Mouse (Mus musculus) megakaryocyte, embryonic 14.5 days (primary cell): Measurements from ENCODE around the gene Arih2. TPM values are rescaled to one million over a fixed set of nuclear protein-coding genes. Genes with fewer than 3 reads are reported as not detected.
A peak's percentile ranks its signal among the peaks of the same experiment; 100 is the strongest.

Source experiments
- H3K27me3 ChIP-seq: replicated peaks from 2 replicates; pipeline ENCODE3; 2012; ENCODE audit warnings: inconsistent platforms
- H3K36me3 ChIP-seq: replicated peaks from 2 replicates; pipeline ENCODE3; 2012; ENCODE audit warnings: low read length, inconsistent platforms, mixed read lengths
- H3K4me1 ChIP-seq: 2 replicates; pipeline ENCODE4 v1.6.1; 2012; ENCODE audit warnings: inconsistent platforms
- H3K4me3 ChIP-seq: replicated peaks from 2 replicates; pipeline ENCODE3; 2012; ENCODE audit warnings: moderate library complexity, mild to moderate bottlenecking, inconsistent platforms
- H3K9me3 ChIP-seq: 2 replicates; pipeline ENCODE4 v1.6.1; 2012; ENCODE audit warnings: inconsistent platforms
- FLI1 ChIP-seq: IDR thresholded peaks from 2 replicates; pipeline ENCODE4 v1.6.1; 2012; ENCODE audit warnings: low read length, inconsistent platforms, mixed read lengths
- GATA1 ChIP-seq: IDR thresholded peaks from 3 replicates; pipeline ENCODE4 v1.6.1; 2012; ENCODE audit warnings: mixed read lengths, low read length, inconsistent platforms, borderline replicate concordance
- polyA plus RNA-seq: library from polyadenylated mRNA; stranded (reverse); fragments of >175 nt; gene quantifications from 2 replicates; pipeline ENCODE4 v1.2.3, GENCODE M21; 2012; ENCODE audit warnings: low replicate concordance; ENCODE audit not compliant: insufficient read depth

Arih2 gene
- polyA plus RNA-seq, 1 experiment = 103 TPM

- no peak for TF ChIP-seq FLI1
- TF ChIP-seq GATA1 = no peak
- Histone ChIP-seq H3K4me3 (no peak overlapping the region), H3K4me1 (peaks cover 87% of the 10 kb centered on the region), H3K9me3 (no peaks in the 10 kb centered on the region), H3K36me3 (peaks cover 64% of the 10 kb centered on the region), H3K27me3 (no peaks in the 10 kb centered on the region)
Measured at GRCm38 (mm10) chr9:108574921-108575320, 74.3 kb downstream of the Arih2 start.

DNA sequence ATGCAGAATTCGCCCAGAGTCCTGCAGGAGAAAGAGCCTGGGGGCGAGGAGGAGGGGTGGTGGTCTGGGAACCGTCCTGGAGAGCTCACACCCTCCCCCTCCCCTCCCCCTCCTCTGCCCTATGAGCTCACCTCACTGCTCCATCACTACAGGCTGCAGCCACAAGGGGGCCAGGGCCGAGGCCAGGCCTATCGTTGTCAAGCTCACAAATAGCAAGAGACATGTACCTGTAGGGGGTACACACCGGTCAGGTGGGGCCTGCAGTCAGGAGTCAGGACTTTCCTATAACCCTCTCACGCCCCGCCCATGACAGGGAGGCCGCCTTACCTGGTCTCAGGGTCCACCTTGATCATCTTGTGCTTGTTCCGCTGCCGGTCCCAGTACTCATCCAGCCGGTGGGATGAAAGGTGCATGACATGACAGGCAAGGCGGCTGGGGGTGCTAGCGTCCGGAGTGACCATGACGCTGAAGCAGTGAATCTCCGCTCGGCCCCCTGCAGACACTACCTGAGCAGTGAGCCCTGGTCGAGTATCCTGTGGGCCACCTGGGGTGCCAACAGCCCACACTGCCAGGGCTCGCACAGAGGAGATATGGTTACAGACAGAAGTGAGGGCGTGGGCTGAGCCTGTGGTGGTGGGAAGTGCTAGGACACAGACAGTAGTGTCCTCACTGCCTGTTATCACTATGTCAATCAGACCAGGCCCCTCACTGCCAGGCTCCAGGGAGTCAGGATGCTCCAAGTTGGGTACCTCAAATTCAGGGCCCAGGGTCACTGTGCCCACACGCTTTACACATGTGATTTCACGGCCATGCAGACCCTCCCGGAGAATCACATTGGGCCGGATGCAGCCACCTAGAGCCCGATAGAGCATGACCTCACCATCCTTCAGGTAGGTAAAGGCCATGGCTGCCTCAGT lies 75.2 kb downstream of the Arih2 start:
- Histone ChIP-seq H3K9me3 (no peaks in the 10 kb centered on the region), H3K4me3 (no peak overlapping the region), H3K27me3 (no peaks in the 10 kb centered on the region), H3K36me3 (peaks cover 62% of the 10 kb centered on the region), H3K4me1 (peaks cover 86% of the 10 kb centered on the region)
- TF ChIP-seq GATA1 (no peak), FLI1 (no peak)

DNA sequence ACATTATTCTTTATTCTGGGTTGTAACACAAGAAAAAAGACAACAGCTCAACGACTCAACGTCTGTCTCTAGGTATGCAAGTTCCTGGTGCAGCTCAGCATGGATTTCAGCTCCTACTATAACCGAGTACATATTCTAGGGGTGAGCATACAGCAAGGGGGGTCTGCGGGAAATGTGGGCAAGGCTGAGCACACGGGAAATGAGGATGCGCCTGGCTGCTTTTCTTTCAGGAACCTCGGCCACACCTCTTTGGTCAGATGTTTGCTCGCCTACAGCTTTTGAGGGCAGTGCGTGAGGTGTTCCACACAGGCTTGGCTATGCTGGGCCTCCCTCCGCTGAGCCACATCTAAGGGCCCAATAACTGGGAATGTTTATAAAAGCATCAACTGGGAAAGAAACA lies 76.9 kb downstream of the Arih2 start:
- H3K4me3 ChIP-seq = no peak overlapping the region
- peaks cover 62% of the 10 kb centered on the region for H3K36me3 ChIP-seq
- TF ChIP-seq FLI1 = no peak
- TF ChIP-seq GATA1 = no peak
- H3K9me3 ChIP-seq = no peaks in the 10 kb centered on the region
- H3K27me3 ChIP-seq = no peaks in the 10 kb centered on the region
- peaks cover 81% of the 10 kb centered on the region for H3K4me1 ChIP-seq

- TF ChIP-seq FLI1 = no peak
- Histone ChIP-seq H3K4me1 (peaks cover 78% of the 10 kb centered on the region), H3K27me3 (no peaks in the 10 kb centered on the region), H3K36me3 (peaks cover 60% of the 10 kb centered on the region), H3K4me3 (peak overlapping the region; percentile 34), H3K9me3 (no peaks in the 10 kb centered on the region)
Measured at GRCm38 (mm10) chr9:108571401-108571973, 77.7 kb downstream of the Arih2 start.

GRCm38 (mm10) chr9:108570207-108570896 lies 78.8 kb downstream of the Arih2 start:
- Histone ChIP-seq H3K4me3 (peak overlapping the region; percentile 99), H3K27me3 (no peaks in the 10 kb centered on the region), H3K9me3 (no peaks in the 10 kb centered on the region), H3K4me1 (peaks cover 84% of the 10 kb centered on the region), H3K36me3 (peaks cover 57% of the 10 kb centered on the region)
- TF ChIP-seq GATA1 (no peak), FLI1 (no peak)

GRCm38 (mm10) chr9:108569381-108570206 lies 79.6 kb downstream of the Arih2 start, which contains the start of gene Dalrd3:
TSS of gene Dalrd3 (plus strand) at chr9:108569886.
- H3K4me1 ChIP-seq = peaks cover 85% of the 10 kb centered on the region
- H3K9me3 ChIP-seq = no peaks in the 10 kb centered on the region
- H3K36me3 ChIP-seq = peaks cover 57% of the 10 kb centered on the region
- 0 out of 2 replicates have a peak, but pooled peaks have one; percentile 27 for TF ChIP-seq FLI1
- TF ChIP-seq GATA1 = no peak
- no peaks in the 10 kb centered on the region for H3K27me3 ChIP-seq
- H3K4me3 ChIP-seq = peak within 1 kb of the TSS; percentile 99

DNA sequence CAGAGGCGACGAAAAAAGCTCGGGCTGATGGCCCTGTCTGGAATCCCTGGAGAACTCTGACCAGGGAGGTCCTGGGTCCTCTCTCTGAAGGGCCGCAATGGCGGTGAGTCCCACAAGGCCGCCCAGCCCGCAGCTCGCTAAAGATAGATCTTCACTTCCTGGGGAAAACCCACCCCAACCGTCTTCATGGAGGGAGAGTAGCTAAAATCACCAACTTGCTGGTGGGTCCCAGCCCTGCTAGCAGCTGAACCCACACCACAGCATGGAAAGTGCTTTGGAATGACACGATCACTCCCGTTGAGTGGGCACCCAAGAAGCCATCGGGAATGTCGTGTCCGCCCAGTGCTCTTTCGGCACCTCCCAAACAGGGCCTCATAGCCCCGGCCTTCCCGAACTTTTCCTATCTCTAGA lies 80.7 kb downstream of the Arih2 start:
- peaks cover 57% of the 10 kb centered on the region for H3K36me3 ChIP-seq
- H3K27me3 ChIP-seq = no peaks in the 10 kb centered on the region
- peak overlapping the region; percentile 99 for H3K4me3 ChIP-seq
- peaks cover 84% of the 10 kb centered on the region for H3K4me1 ChIP-seq
- no peaks in the 10 kb centered on the region for H3K9me3 ChIP-seq
- no peak for TF ChIP-seq GATA1
- no peak for TF ChIP-seq FLI1

DNA sequence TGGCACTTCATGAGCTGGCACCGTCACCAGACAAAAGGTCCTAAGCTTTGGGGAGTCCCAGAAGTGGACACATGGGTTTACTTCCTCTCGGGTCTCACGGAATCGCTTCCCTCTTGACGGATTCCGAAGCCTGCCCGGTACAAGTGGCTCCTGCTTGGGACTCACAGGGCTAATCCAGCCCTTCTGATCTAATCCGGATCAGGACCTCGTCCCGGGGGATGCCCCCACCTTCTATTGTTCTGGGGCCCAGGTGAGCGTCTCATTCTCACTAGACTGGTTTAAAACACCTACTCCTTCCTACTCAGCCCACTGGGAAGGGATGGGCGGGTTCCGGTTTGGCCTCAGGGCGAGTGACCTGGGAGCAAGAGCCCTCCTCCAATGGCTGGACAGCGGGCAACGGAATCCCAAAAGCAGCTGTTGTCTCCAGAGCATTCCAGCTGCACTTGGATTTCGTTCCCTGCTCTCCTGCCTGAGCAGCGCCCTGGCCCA lies 81.2 kb downstream of the Arih2 start:
- peak overlapping the region; percentile 99 for H3K4me3 ChIP-seq
- H3K4me1 ChIP-seq = peaks cover 81% of the 10 kb centered on the region
- peaks cover 57% of the 10 kb centered on the region for H3K36me3 ChIP-seq
- H3K27me3 ChIP-seq = no peaks in the 10 kb centered on the region
- TF ChIP-seq FLI1 (no peak), GATA1 (no peak)
- H3K9me3 ChIP-seq = no peaks in the 10 kb centered on the region
